Mouse (Mus musculus): ENCODE data around the gene Xpr1.

DNA sequence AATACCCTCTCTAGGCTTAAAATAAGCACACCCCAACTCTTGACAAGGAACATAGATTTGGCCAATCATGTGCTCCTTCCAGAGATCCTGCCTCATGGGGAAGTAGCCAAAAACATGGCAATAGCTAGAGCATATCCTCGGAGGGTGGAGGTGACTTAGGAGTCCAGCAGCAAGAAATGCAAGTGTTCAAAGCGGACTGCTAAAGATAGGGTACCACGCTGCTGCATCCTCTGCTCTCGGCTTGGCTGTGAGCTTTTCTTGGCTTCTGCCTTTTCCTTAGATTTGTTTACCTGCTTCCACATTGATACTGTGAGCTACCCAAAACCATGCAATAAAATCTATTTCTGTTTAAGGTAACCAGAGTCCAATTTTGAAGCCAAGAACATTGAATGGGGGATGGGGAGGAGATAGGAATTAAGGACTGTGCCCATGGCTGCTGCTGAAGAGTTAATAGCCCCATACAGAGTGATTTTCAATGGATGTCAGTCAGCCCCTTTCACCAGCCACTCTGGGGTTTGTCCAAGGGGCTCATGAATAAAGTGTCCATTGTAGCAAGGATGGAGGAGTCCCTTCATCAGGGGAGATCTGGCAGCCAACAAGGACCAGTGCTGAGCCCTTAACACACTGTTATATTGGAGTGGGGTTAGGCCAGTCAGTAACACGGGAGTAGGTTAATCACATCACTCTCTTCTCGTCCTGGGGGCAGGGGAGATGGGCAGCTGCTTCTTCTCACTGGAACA, 10.1 kb upstream of the Xpr1 start:
- TF ChIP-seq EP300 (IDR thresholded peaks at IDR 0.05; ENCODE audit: low read depth) = no peak
- no peak for TF ChIP-seq CTCF (IDR thresholded peaks at IDR 0.05; ENCODE audit: low read depth)

Measured in heart, postnatal 0 days (tissue).